Mouse (Mus musculus): ENCODE measurements around the gene Uhrf1bp1.

GRCm38 (mm10) chr17:27830411-27830810 lies 25.8 kb upstream of the Uhrf1bp1 start:
- TF ChIP-seq CTCF (IDR thresholded peaks at IDR 0.05; ENCODE audit: extremely low read depth, insufficient read depth, low read length): 0 out of 2 replicates have a peak, but pooled peaks have one; percentile 16
- no peak for TF ChIP-seq POLR2A (IDR thresholded peaks at IDR 0.05; ENCODE audit: extremely low read depth, insufficient read depth, low read length)

Measured in cortical plate, adult 2 months (tissue).